Mouse (Mus musculus) heart, adult 2 months (tissue): ENCODE results near the gene Kif9. TPM values are rescaled to one million over a fixed set of nuclear protein-coding genes. Genes with fewer than 3 reads are reported as not detected.

Experiments used
- DNase-seq, 2 experiments: peaks; one replicate each; pipeline ENCODE4 v3.0.0; 2021
- H3K27ac ChIP-seq: fragments of 200-600 bp; 2 replicates; pipeline ENCODE4 v1.8.1; 2022
- H3K27me3 ChIP-seq: fragments of 200-500 bp; 2 replicates; pipeline ENCODE4 v1.6.1; 2012; ENCODE audit warnings: mild to moderate bottlenecking, low read length, inconsistent platforms, mixed read lengths; ENCODE audit not compliant: control insufficient read depth, insufficient read depth
- H3K36me3 ChIP-seq: fragments of 200-500 bp; 2 replicates; pipeline ENCODE4 v1.6.1; 2012; ENCODE audit warnings: low read length, inconsistent platforms; ENCODE audit not compliant: control insufficient read depth, insufficient read depth
- H3K4me1 ChIP-seq: fragments of 200-500 bp; 2 replicates; pipeline ENCODE4 v1.6.1; 2011; ENCODE audit warnings: low read length; ENCODE audit not compliant: control insufficient read depth, insufficient read depth
- H3K4me3 ChIP-seq: fragments of 200-600 bp; 2 replicates; pipeline ENCODE4 v1.8.1; 2022
- H3K79me2 ChIP-seq: fragments of 200-500 bp; replicated peaks from 2 replicates; pipeline ENCODE4 v1.6.1; 2012; ENCODE audit warnings: mild to moderate bottlenecking, inconsistent platforms, low read length, moderate library complexity, mixed read lengths; ENCODE audit not compliant: control insufficient read depth, insufficient read depth
- H3K9ac ChIP-seq: fragments of 200-500 bp; 2 replicates; pipeline ENCODE4 v1.6.1; 2012; ENCODE audit warnings: low read depth, mild to moderate bottlenecking, control low read depth, inconsistent platforms, low read length, mixed read lengths
- CTCF ChIP-seq: fragments of 200-600 bp; IDR thresholded peaks from 2 replicates; pipeline ENCODE4 v1.8.1; 2022; ENCODE audit warnings: antibody characterized with exemption, mild to moderate bottlenecking, moderate library complexity
- EP300 ChIP-seq: fragments of 200-500 bp; IDR thresholded peaks from 2 replicates; pipeline ENCODE4 v1.6.1; 2011; ENCODE audit warnings: low read depth, low read length, control low read depth; ENCODE audit not compliant: insufficient read depth
- POLR2A ChIP-seq: fragments of 200-500 bp; IDR thresholded peaks from 2 replicates; pipeline ENCODE4 v1.6.1; 2011; ENCODE audit warnings: mild to moderate bottlenecking, low read depth, low read length, control low read depth; ENCODE audit not compliant: insufficient read depth
- WGBS: fragments of 180-500 bp; shearing (Covaris S2); methylation state at CpG from one replicate; pipeline ENCODE4 v1.1.7; 2018; 5-methylcytosine and 5-hydroxymethylcytosine counted together
- intact Hi-C: fragments of 180-260 bp; cut with DNase I; formaldehyde crosslinking; loops from one replicate; pipeline ENCODE4 v1.15.1; 2025
- polyA plus RNA-seq: library from polyadenylated mRNA; depleted of rRNA; stranded (reverse); fragments of >200 nt; gene quantifications from 2 replicates; pipeline ENCODE4 v1.2.3, GENCODE M21; 2012
- total RNA-seq, 2 experiments: library from RNA; stranded (reverse); gene quantifications; 2 replicates each; pipeline ENCODE4 v1.2.3; 2021

Gene Kif9
- total and polyA plus RNA-seq, 3 experiments: 0.10 to 0.43 (median 0.39) TPM

DNA sequence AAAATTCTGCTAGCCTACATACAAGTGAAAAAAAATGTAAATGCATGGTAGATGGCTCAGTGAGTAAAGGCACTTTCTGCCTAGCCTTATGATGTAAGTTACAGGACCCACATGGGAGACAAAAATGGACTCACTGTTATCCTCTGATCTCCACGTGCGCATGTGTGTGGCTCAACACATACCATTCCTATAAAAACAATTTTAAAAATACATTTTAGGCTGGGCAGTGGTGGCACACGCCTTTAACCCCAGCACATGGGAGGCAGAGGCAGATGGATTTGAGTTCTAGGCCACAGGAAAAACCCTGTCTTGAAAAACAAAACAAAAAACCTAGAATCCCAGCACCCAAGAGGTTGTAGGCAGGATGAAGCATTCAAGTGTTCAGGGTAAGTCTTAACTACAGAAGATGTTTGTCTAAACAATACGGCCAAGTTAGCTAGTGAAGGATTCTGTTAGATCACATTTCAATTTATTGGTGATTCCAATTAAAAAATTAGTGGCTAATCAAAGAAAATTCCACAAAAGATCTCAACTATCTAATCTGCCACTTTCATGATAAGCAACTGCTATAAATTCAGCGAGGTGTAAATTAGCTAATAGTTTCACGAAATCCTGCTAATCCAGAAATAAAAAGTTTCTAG, 54.5 kb downstream of the Kif9 start:
- peaks cover 7% of the 10 kb centered on the region; the same call in 1 of the 2 replicates for H3K79me2 ChIP-seq
- TF ChIP-seq CTCF (no peak), POLR2A (no peak), EP300 (no peak)
- peaks cover 11% of the 10 kb centered on the region for H3K4me1 ChIP-seq
- intact Hi-C loops: no loop called here
- no peaks in the 10 kb centered on the region for H3K27me3 ChIP-seq
- H3K27ac ChIP-seq: peak overlapping the region; percentile 94
- peaks cover 26% of the 10 kb centered on the region for H3K36me3 ChIP-seq
- WGBS: 36% methylated on average over 6 of the region's 6 CpGs
- no peak overlapping the region for H3K9ac ChIP-seq
- H3K4me3 ChIP-seq: peak overlapping the region; percentile 97
- DNase-seq: no peak

DNA sequence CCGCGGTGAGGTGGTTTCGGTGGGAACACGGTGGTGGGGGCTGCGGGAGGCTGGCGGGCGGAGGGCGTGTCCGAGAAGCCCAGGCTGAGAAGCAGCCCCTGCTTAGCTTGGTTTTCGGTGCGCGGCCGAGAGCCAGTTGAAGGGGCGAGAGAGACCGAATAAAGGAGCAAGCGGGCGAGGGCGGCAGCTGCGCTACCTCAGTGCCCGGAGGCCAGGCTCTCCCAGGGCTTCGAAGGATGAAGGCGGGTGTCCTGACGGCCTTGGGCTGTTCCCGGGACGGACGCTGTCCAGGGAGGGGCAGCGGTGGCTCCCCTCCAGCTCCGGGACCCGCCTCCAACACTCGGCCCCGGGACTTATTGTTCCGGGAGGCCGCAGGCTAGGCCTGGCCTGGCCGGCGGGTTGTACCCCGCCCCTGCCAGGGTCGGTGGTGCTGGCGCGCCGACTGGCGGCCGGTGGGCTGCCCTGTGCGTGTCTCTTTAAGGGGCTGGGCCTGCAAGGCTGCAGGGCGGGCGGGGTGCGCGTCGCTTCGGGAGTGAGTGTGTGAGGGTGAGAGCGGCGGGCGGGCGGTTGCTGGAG, 55.2 kb downstream of the Kif9 start:
- no peaks in the 10 kb centered on the region for H3K27me3 ChIP-seq
- intact Hi-C loops: loop anchor here (1.0 to 2.0 kb wide), 2 partner anchors 55 to 121 kb away; no protein-coding TSS in a partner anchor
- peaks cover 7% of the 10 kb centered on the region; the same call in 1 of the 2 replicates for H3K79me2 ChIP-seq
- TF ChIP-seq CTCF (peak; percentile 78), POLR2A (peak; percentile 67), EP300 (no peak)
- H3K9ac ChIP-seq: peak overlapping the region; percentile 99
- peaks cover 11% of the 10 kb centered on the region for H3K4me1 ChIP-seq
- under 1% methylated on average over 51 of the region's 53 CpGs for WGBS
- peak overlapping the region; percentile 94 for H3K27ac ChIP-seq
- peak overlapping the region; percentile 97 for H3K4me3 ChIP-seq
- DNase-seq: peak; percentile 94 to 98
- peaks cover 31% of the 10 kb centered on the region for H3K36me3 ChIP-seq

DNA sequence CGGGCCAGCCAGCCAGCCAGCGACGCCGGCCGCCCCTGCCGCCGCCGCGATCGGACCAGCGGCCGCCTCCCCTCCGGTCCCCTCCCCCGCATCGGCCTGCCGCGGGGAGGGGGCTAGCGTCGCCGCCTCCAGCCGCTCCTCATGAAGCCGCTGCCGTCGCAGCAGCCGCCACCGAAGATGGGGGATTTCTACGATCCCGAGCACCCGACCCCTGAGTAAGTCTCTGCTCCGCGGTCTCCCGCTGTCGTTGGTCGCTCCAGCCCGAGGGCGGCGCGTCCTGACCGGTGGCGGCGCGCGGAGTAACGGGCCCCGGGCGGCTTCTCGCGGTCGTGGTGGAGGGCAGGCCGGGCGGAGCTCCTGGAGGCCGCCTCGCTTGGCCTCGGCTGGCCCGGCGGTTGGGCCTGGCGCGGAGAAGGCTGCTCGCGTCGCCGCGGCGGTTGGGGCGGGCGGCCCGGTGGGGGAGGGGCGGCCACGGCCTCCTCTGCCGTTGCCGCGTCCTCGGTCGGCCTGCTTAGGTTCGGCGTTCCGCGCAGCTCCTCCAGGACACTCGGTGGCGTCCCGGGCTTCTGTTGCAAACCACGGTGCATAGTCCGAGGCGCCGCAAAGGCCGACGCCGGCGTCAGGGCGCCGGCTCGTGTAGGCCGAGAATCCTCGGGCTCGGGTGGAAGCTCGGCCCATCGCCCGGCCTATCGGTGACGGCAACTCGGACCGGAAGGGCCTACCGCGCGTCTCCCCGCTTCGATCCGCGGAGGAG, 56.0 kb downstream of the Kif9 start, which contains the start of gene Setd2:
Gene Setd2, plus strand, starts transcription at position 60 of the 754 bp plus-strand sequence.
- WGBS: under 1% methylated on average over 83 of the region's 109 CpGs
- peak within 1 kb of the TSS; percentile 99 for H3K9ac ChIP-seq
- no peak for TF ChIP-seq CTCF
- no peak for TF ChIP-seq POLR2A
- no peak for TF ChIP-seq EP300
- intact Hi-C loops: loop anchor here (1.0 to 2.0 kb wide), 2 partner anchors 55 to 122 kb away; no protein-coding TSS in a partner anchor
- DNase-seq: peak; percentile 86 to 87
- peak within 1 kb of the TSS; percentile 94 for H3K27ac ChIP-seq
- peaks cover 13% of the 10 kb centered on the region for H3K4me1 ChIP-seq
- H3K79me2 ChIP-seq: peaks cover 8% of the 10 kb centered on the region; the same call in 1 of the 2 replicates
- H3K4me3 ChIP-seq: peak within 1 kb of the TSS; percentile 97
- peaks cover 36% of the 10 kb centered on the region for H3K36me3 ChIP-seq
- H3K27me3 ChIP-seq: no peaks in the 10 kb centered on the region

DNA sequence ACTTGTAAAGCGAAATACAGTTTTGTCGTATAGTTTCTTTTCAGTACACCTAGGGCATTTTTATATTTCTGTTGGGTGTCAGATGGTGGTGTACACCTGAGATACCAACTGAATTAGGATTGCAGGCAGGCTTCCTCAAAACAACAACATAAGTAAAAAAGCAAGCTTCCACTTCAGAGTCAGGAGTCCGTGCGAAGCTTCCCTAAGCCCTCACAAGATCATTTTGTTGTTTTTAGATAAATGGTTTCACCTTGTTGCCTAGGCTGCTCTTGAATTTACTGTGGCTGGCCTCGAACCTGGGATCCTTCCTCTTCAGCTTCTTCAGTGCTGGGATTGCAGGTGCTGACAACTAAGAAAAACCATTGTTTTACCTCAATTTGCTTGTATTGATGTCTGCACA, 56.9 kb downstream of the Kif9 start:
- H3K4me1 ChIP-seq: peaks cover 13% of the 10 kb centered on the region
- H3K79me2 ChIP-seq: peaks cover 9% of the 10 kb centered on the region; the same call in 1 of the 2 replicates
- H3K4me3 ChIP-seq: peak overlapping the region; percentile 97
- intact Hi-C loops: loop anchor here (2.0 kb wide), 1 partner anchor 123 kb away; no protein-coding TSS in a partner anchor
- TF ChIP-seq CTCF (no peak), POLR2A (no peak), EP300 (no peak)
- no peak overlapping the region for H3K27ac ChIP-seq
- 13% methylated on average over 5 of the region's 5 CpGs for WGBS
- H3K36me3 ChIP-seq: peaks cover 37% of the 10 kb centered on the region
- no peaks in the 10 kb centered on the region for H3K27me3 ChIP-seq
- no peak for DNase-seq
- peak overlapping the region; percentile 31; the same call in 1 of the 2 replicates for H3K9ac ChIP-seq

DNA sequence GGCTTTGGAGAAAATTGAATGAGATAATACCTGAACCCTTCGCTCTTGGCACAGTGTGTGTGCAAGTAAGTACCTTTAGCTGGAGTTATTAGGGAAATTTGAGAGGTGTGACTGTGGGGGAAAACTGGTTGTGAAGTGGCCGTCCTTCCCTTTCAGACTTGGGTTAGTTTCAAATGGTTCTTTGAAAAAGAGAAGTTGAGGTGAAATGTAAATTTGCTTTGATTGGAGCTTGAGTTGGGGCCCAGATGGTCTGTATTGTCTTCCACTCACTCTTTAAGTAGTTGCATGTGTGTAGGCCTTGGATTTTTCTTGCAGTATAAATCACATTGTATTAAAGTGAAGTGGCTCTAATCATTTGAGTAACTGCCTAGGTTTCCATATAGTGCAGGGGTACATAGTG, 58.4 kb downstream of the Kif9 start:
- DNase-seq: no peak
- peaks cover 13% of the 10 kb centered on the region for H3K4me1 ChIP-seq
- no peak overlapping the region for H3K9ac ChIP-seq
- no peak overlapping the region for H3K4me3 ChIP-seq
- intact Hi-C loops: no loop called here
- no peak overlapping the region for H3K27ac ChIP-seq
- TF ChIP-seq EP300 (no peak), POLR2A (no peak), CTCF (no peak)
- H3K79me2 ChIP-seq: peaks cover 9% of the 10 kb centered on the region; the same call in 1 of the 2 replicates
- H3K36me3 ChIP-seq: peaks cover 38% of the 10 kb centered on the region
- no peaks in the 10 kb centered on the region for H3K27me3 ChIP-seq
- WGBS: 70% methylated on average over 2 of the region's 2 CpGs
